Mouse (Mus musculus): ENCODE results near the gene Ppara.

Ppara gene

GRCm38 (mm10) chr15:85734571-85735033, at the start of gene Ppara:
Ppara (plus strand) TSS chr15:85734983.
- DNase-seq (ENCODE audit: low read depth, low spot score): no peak

GRCm38 (mm10) chr15:85686641-85687395, 48.0 kb upstream of the Ppara start:
- no peak for DNase-seq (ENCODE audit: low read depth, low spot score)

- DNase-seq (ENCODE audit: low read depth, low spot score): no peak
These were observed 47.0 kb upstream of the Ppara start for GRCm38 (mm10) chr15:85687630-85688410.

GRCm38 (mm10) chr15:85688734-85689133, 46.0 kb upstream of the Ppara start:
- DNase-seq (ENCODE audit: low read depth, low spot score): no peak

- no peak for DNase-seq (ENCODE audit: low read depth, low spot score)
These were observed 45.3 kb upstream of the Ppara start for GRCm38 (mm10) chr15:85689523-85689922.

GRCm38 (mm10) chr15:85690058-85690457, 44.7 kb upstream of the Ppara start:
- DNase-seq (ENCODE audit: low read depth, low spot score): no peak

- DNase-seq (ENCODE audit: low read depth, low spot score): no peak
These were observed 43.9 kb upstream of the Ppara start for GRCm38 (mm10) chr15:85690875-85691274.

GRCm38 (mm10) chr15:85693115-85693514, 41.7 kb upstream of the Ppara start:
- DNase-seq (ENCODE audit: low read depth, low spot score): no peak

- DNase-seq (ENCODE audit: low read depth, low spot score): no peak
These were observed 41.0 kb upstream of the Ppara start for GRCm38 (mm10) chr15:85693819-85694218.

GRCm38 (mm10) chr15:85694379-85694778, 40.4 kb upstream of the Ppara start:
- no peak for DNase-seq (ENCODE audit: low read depth, low spot score)

GRCm38 (mm10) chr15:85695304-85695703, 39.5 kb upstream of the Ppara start:
- no peak for DNase-seq (ENCODE audit: low read depth, low spot score)

- DNase-seq (ENCODE audit: low read depth, low spot score): no peak
These were observed 36.3 kb upstream of the Ppara start for GRCm38 (mm10) chr15:85698345-85699034.

- no peak for DNase-seq (ENCODE audit: low read depth, low spot score)
These were observed 35.3 kb upstream of the Ppara start for GRCm38 (mm10) chr15:85699452-85699851.

GRCm38 (mm10) chr15:85699862-85700501, 34.8 kb upstream of the Ppara start:
- DNase-seq (ENCODE audit: low read depth, low spot score): no peak

- DNase-seq (ENCODE audit: low read depth, low spot score): no peak
These were observed 34.1 kb upstream of the Ppara start for GRCm38 (mm10) chr15:85700716-85701115.

- DNase-seq (ENCODE audit: low read depth, low spot score): no peak
These were observed 33.5 kb upstream of the Ppara start for GRCm38 (mm10) chr15:85701128-85701930.

GRCm38 (mm10) chr15:85702411-85702951, 32.3 kb upstream of the Ppara start:
- no peak for DNase-seq (ENCODE audit: low read depth, low spot score)

GRCm38 (mm10) chr15:85703194-85703641, 31.6 kb upstream of the Ppara start:
- no peak for DNase-seq (ENCODE audit: low read depth, low spot score)

GRCm38 (mm10) chr15:85703858-85704257, 30.9 kb upstream of the Ppara start:
- no peak for DNase-seq (ENCODE audit: low read depth, low spot score)

- no peak for DNase-seq (ENCODE audit: low read depth, low spot score)
These were observed 30.3 kb upstream of the Ppara start for GRCm38 (mm10) chr15:85704341-85705012.
